Mouse (Mus musculus) cortical plate, adult 2 months (tissue): ENCODE results near the gene Dgkz.

Experiments
- CTCF ChIP-seq: fragments of 200-500 bp; IDR thresholded peaks from 2 replicates; pipeline ENCODE4 v1.5.1; 2011; ENCODE audit warnings: mild to moderate bottlenecking, control low read depth, low read length; ENCODE audit not compliant: insufficient read depth; ENCODE audit errors: extremely low read depth
- POLR2A ChIP-seq: fragments of 200-500 bp; IDR thresholded peaks from 2 replicates; pipeline ENCODE4 v1.6.1; 2011; ENCODE audit warnings: mild to moderate bottlenecking, low read length, control low read depth; ENCODE audit not compliant: insufficient read depth; ENCODE audit errors: extremely low read depth

- TF ChIP-seq POLR2A, result no peak
- no peak for TF ChIP-seq CTCF
Observed at GRCm38 (mm10) chr2:91906141-91906540, 69.5 kb downstream of the Dgkz start.
